In the genomic region with DNA sequence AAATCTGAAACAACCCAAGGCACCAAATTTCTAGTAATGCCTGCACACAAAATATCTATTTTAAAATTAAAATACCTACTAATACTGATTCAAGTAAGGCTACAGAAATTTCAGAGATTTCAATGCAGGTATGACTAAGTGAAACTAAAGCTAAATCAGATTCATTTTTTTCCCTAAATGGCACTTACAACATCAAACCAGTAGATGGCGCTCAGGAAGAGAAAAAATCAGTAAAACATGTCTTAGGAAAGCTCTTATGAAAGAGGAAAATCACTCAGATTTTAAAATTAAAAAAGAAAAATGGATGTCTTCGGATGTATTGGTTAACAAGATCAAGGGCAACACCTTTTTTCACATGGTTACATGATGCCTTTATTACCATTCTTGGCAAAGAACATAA, we compare ENCODE assay signal across 10 mouse cellular contexts.
A peak's percentile ranks its signal among the peaks of the same experiment; 100 is the strongest.
DNase-seq lines count a peak whose midpoint lies in the region; ATAC-seq and TF ChIP-seq lines count a peak whose summit lies in the region.
"Had no signal": no experiment of that assay in that cellular context is flagged by ENCODE, and none has a peak within 500 bp of the region (broad histone marks: within the 10 kb centered on the region; RNA-seq: fewer than 3 reads in every experiment).

No protein-coding gene starts in this region.

- no peak overlapping the region for H3K4me3 ChIP-seq in kidney, postnatal 0 days (replicated peaks; ENCODE audit: low read depth, low read length)
- H3K4me3 ChIP-seq in CH12.LX (replicated peaks in 1 of 3; ENCODE audit: low read depth in 2 of 3, low read length in 2 of 3, poor library complexity in 1 of 3): no peak overlapping the region
- H3K4me3 ChIP-seq: limb, embryonic 15.5 days; stomach, embryonic 15.5 days had no signal

- H3K79me2 ChIP-seq in CH12.LX (replicated peaks; ENCODE audit: control insufficient read depth, extremely low read depth, insufficient read depth, poor library complexity, severe bottlenecking): peaks cover 3% of the 10 kb centered on the region

- no peak for ATAC-seq in kidney, postnatal 0 days (replicated peaks; ENCODE audit: low FRiP score, low read depth)

- H3K4me2 ChIP-seq in kidney, postnatal 0 days (ENCODE audit: low read length): no peak overlapping the region
- H3K4me2 ChIP-seq in CH12.LX (ENCODE audit: insufficient read depth, low read depth, poor library complexity, severe bottlenecking): no peak overlapping the region
- H3K4me2 ChIP-seq: limb, embryonic 15.5 days; stomach, embryonic 15.5 days had no signal

- H3K4me1 ChIP-seq in kidney, postnatal 0 days (replicated peaks; ENCODE audit: insufficient read depth, low read length): no peaks in the 10 kb centered on the region
- H3K4me1 ChIP-seq in CH12.LX (ENCODE audit: control insufficient read depth in 1 of 2, insufficient read depth in 2 of 2): no peaks in the 10 kb centered on the region; a peak in 1 of 4 replicates
- H3K4me1 ChIP-seq: limb, embryonic 15.5 days; stomach, embryonic 15.5 days had no signal

- TF ChIP-seq CTCF in kidney, postnatal 0 days (IDR thresholded peaks at IDR 0.05; ENCODE audit: low read depth): peak; percentile 80
- TF ChIP-seq CTCF in CH12.LX (conservative IDR thresholded peaks at IDR 0.05 in 1 of 2, IDR thresholded peaks at IDR 0.05 in 1 of 2; ENCODE audit: low read depth in 2 of 2, low read length in 2 of 2): peak in 1 of 2 experiments; percentile 80; a peak in 3 of 4 replicates

- TF ChIP-seq POLR2A in CH12.LX (IDR thresholded peaks at IDR 0.05; ENCODE audit: low read depth, low read length): no peak

- H3K27me3 ChIP-seq in kidney, postnatal 0 days (ENCODE audit: insufficient read depth, low read length): no peaks in the 10 kb centered on the region
- H3K27me3 ChIP-seq in CH12.LX (replicated peaks): no peaks in the 10 kb centered on the region
- H3K27me3 ChIP-seq: limb, embryonic 15.5 days; stomach, embryonic 15.5 days had no signal

- H3K9ac ChIP-seq in kidney, postnatal 0 days (ENCODE audit: low read depth, low read length): no peak overlapping the region
- H3K9ac ChIP-seq in CH12.LX (ENCODE audit: insufficient read depth, low read depth): no peak overlapping the region
- H3K9ac ChIP-seq: limb, embryonic 15.5 days; stomach, embryonic 15.5 days had no signal

- WGBS in kidney, postnatal 0 days: 5% methylated on average over 2 of the region's 2 CpGs

- H3K9me3 ChIP-seq in kidney, postnatal 0 days (replicated peaks; ENCODE audit: low read length): no peaks in the 10 kb centered on the region
- no peaks in the 10 kb centered on the region for H3K9me3 ChIP-seq in CH12.LX (replicated peaks; ENCODE audit: low read length)
- H3K9me3 ChIP-seq: limb, embryonic 15.5 days; stomach, embryonic 15.5 days had no signal

- H3K27ac ChIP-seq in kidney, postnatal 0 days: no peak overlapping the region
- no peak overlapping the region for H3K27ac ChIP-seq in CH12.LX (ENCODE audit: insufficient read depth, low read depth)
- H3K27ac ChIP-seq: limb, embryonic 15.5 days; stomach, embryonic 15.5 days had no signal

- no peak for TF ChIP-seq EP300 in CH12.LX (IDR thresholded peaks at IDR 0.05; ENCODE audit: low read length)

- in situ Hi-C loops in CH12.LX (cut with MboI; ENCODE audit: low pct_ligation_motif_present, low pct_unique_long_range_greater_than_20kb, low sequenced_read_pairs): no loop called here

- intact Hi-C loops in left cerebral cortex, postnatal 25 days (cut with DNase I): loop anchor here (1.0 to 10.0 kb wide), 2 partner anchors 227 to 629 kb away; no protein-coding TSS in a partner anchor
- intact Hi-C loops in heart, postnatal 25 days (cut with DNase I): loop anchor here (1.0 to 10.0 kb wide), 2 partner anchors 189 to 227 kb away; no protein-coding TSS in a partner anchor

- peak; percentile 84 for TF ChIP-seq RAD21 in CH12.LX (IDR thresholded peaks at IDR 0.05; ENCODE audit: low read depth, low read length)

- no peaks in the 10 kb centered on the region for H3K36me3 ChIP-seq in kidney, postnatal 0 days (ENCODE audit: insufficient read depth, low read length)
- peaks cover 21 to 62% of the 10 kb centered on the region in 2 experiments for H3K36me3 ChIP-seq in CH12.LX (replicated peaks in 1 of 2; ENCODE audit: control insufficient read depth in 1 of 2, insufficient read depth in 1 of 2, low read length in 1 of 2)
- H3K36me3 ChIP-seq: limb, embryonic 15.5 days; stomach, embryonic 15.5 days had no signal

- DNase-seq in kidney, postnatal 0 days (ENCODE audit: low spot score): peak; percentile 83
- DNase-seq in kidney, postnatal 10 days: no peak
- peak; percentile 55 for DNase-seq in CH12.LX (ENCODE audit: extremely low read depth)
- peak; percentile 64 for DNase-seq in Muller cell, postnatal 12 days (ENCODE audit: inconsistent ontology term)
- peak; percentile 21 to 54 for DNase-seq in left cerebral cortex, postnatal 25 days (ENCODE audit: low spot score in 2 of 2)
- no peak for DNase-seq in heart, postnatal 25 days (ENCODE audit: low spot score)
- no peak for DNase-seq in thymus, postnatal 25 days
- DNase-seq in frontal cortex, postnatal 25 days (ENCODE audit: low spot score in 2 of 2): no peak

- dilution Hi-C loops in CH12.LX (cut with MboI; ENCODE audit: extremely low pct_ligation_motif_present, extremely low pct_unique_long_range_greater_than_20kb, low sequenced_read_pairs): no loop called here

TF ChIP-seq in CH12.LX, 34 proteins besides CTCF, POLR2A, EP300 and RAD21:
- no peak for TF ChIP-seq MXI1 (IDR thresholded peaks at IDR 0.05; ENCODE audit: low read depth, low read length)
- TF ChIP-seq USF2 (conservative IDR thresholded peaks at IDR 0.05; ENCODE audit: low read depth, low read length): no peak
- TF ChIP-seq ZMIZ1 (IDR thresholded peaks at IDR 0.05; ENCODE audit: low read depth, low read length): no peak
- TF ChIP-seq KAT2A (IDR thresholded peaks at IDR 0.05; ENCODE audit: insufficient replicate concordance, low read length): no peak
- TF ChIP-seq TBP (conservative IDR thresholded peaks at IDR 0.05; ENCODE audit: low read depth, low read length): no peak
- peak; percentile 79 for TF ChIP-seq SMC3 (IDR thresholded peaks at IDR 0.05; ENCODE audit: low read depth, low read length)
- TF ChIP-seq JUND (conservative IDR thresholded peaks at IDR 0.05; ENCODE audit: low read depth, low read length): 0 out of 2 replicates have a peak, but pooled peaks have one; percentile 6
- no peak for TF ChIP-seq MAX (IDR thresholded peaks at IDR 0.05; ENCODE audit: low read length)
- no peak for TF ChIP-seq IRF4 (IDR thresholded peaks at IDR 0.05; ENCODE audit: low read depth, low read length)
- no peak; the same call in 1 of the 2 replicates for TF ChIP-seq JUN (IDR thresholded peaks at IDR 0.05; ENCODE audit: insufficient read depth, low read depth, low read length)
- peak; percentile 82 for TF ChIP-seq ZNF384 (IDR thresholded peaks at IDR 0.05; ENCODE audit: low read depth, low read length)
- TF ChIP-seq HCFC1 (IDR thresholded peaks at IDR 0.05; ENCODE audit: low read depth, low read length): no peak
- no peak for TF ChIP-seq ELF1 (IDR thresholded peaks at IDR 0.05; ENCODE audit: low read depth, low read length)
- no peak for TF ChIP-seq PAX5 (IDR thresholded peaks at IDR 0.05; ENCODE audit: low read length)
- TF ChIP-seq ZC3H11A (IDR thresholded peaks at IDR 0.05; ENCODE audit: low read depth, low read length): peak; percentile 20; the same call in 1 of the 2 replicates
- TF ChIP-seq ZKSCAN1 (IDR thresholded peaks at IDR 0.05; ENCODE audit: borderline replicate concordance, low read depth, low read length): no peak
- TF ChIP-seq NELFE (IDR thresholded peaks at IDR 0.05; ENCODE audit: low read depth, low read length): no peak
- TF ChIP-seq BHLHE40 (IDR thresholded peaks at IDR 0.05; ENCODE audit: low read depth, low read length): no peak
- TF ChIP-seq USF1 (IDR thresholded peaks at IDR 0.05; ENCODE audit: low read depth, low read length): no peak
- TF ChIP-seq MAZ (IDR thresholded peaks at IDR 0.05; ENCODE audit: low read depth, low read length): no peak

Comparison
In these comparisons a context has a peak if more than half of its experiments do, and no peak if none do; other contexts are left out.
1. DNase-seq: peak in kidney, postnatal 0 days (single experiment), CH12.LX (single experiment), Muller cell, postnatal 12 days (single experiment) and left cerebral cortex, postnatal 25 days (2 of 2); none in kidney, postnatal 10 days (single experiment), heart, postnatal 25 days (single experiment), thymus, postnatal 25 days (single experiment) and frontal cortex, postnatal 25 days (0 of 2).